Mouse (Mus musculus): ENCODE measurements around the gene Cenpq.

The Cenpq gene

DNA sequence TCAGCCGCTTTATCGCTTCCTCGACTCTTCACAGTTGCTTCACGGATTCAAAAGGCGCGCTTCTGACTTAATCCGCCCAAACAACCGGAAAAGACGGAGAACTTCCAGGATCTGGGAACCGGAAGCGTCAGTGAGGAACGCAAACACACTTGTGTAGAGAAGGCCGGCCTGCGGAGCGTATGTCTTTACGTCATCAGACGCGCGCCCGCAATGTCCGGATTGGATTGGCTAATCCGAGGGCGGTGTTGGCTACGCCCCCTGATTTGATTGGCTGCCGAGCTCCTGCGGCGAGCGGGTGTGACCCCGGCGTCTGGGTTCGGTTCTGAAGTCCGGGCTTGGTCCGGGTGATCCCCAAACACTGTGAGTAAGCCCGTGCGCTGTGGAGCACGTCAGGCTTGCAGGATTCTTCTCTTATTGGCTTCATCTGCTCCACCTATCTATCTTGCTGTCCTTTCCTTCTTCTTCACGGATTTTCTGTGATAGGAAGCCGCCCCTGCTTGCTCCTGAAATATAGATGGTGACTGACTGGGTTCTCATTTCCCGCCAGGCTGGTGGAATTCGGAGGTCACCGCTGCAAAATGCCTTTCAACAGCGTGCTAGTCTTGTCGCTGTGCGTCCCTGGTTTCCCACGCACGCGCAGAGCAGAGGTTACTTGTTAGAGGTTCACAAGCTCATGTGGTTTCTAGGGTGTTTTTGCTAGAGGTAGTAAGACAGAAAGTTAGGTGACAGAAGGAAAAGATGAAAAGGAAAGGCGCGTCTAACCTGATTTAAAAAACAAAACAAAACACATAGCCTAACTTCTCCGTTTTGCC, at the start of gene Cenpq, which contains the start of gene Mut:
Gene Cenpq, minus strand, starts transcription at position 628 of the 812 bp plus-strand sequence.
Gene Mut, plus strand, starts transcription at position 266 of the 812 bp plus-strand sequence.
- peak; percentile 95 for DNase-seq (ENCODE audit: low spot score)

DNA sequence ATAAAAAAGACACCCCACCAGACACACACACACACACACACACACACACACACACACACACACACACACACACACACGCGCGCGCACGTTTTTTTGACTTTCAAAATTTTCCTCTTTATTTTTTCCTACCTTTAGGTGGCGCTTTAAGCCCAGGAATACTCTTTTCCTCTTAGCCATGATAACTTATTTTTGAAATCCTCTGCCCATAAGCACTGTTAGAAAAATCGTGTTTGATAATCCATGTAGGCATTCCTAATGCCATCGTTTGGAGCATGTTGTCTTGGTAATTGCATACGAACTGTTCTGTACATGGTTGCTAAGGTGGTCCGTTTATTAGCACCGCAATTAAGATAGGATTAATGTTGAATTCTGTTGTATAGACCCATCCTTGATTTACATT, 43.1 kb upstream of the Cenpq start:
- no peak for DNase-seq (ENCODE audit: low spot score)

DNA sequence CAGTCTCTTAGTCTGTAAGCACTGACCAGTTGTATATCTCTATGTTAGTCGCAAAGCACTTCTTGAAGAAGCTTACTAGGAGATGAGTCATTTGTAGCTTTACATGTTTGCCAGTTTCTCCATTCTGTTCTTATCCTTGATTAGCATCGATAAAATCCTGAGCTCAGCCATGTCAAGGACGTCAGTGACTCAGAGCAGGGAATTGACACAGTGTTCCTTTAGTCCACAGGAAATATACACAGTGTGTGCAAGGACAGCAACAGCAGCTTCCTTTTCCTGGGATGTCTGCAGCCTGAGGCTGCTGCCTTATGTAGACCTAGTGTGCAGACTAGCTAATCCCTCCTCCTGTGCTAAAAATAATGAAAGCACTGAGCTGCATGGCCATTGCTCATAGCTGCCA, 13.7 kb upstream of the Cenpq start:
- DNase-seq (ENCODE audit: low spot score): no peak

DNA sequence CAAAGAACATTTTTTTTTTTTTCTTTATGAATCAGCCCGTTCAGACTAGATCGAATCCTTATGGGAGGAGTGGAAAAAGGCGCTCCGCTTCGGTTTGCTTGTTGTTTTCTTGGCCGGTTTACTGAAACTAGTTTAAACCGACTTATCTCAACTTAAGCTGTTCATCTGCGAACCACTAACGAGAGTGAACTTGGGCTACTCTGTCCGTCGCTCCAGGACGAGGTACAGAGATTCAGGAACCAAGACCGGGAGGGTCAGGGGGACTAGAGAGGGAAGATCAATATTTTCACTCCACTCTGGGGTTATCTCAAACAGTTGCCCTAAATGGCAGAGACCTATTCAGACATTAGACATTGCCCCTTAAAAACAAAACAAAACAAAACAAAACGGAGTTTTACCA, 862 bp downstream of the Cenpq start:
- no peak for DNase-seq (ENCODE audit: low spot score)

DNA sequence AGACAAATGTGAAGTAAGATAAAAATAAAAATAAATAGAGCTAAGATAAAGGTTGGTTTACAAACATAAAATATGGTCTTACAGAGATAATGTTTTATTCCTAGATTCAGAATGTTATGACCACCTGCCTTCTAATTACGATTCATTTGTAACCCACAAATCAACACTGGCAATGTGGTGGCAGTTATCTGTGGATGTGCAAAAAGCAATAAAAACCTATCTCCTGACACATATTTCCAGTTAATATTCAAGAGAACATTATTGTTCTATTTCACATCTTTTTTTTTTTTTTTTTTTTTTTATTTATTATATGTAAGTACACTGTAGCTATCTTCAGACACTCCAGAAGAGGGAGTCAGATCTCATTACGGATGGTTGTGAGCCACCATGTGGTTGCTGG, 19.3 kb downstream of the Cenpq start:
- no peak for DNase-seq (ENCODE audit: low spot score)

DNA sequence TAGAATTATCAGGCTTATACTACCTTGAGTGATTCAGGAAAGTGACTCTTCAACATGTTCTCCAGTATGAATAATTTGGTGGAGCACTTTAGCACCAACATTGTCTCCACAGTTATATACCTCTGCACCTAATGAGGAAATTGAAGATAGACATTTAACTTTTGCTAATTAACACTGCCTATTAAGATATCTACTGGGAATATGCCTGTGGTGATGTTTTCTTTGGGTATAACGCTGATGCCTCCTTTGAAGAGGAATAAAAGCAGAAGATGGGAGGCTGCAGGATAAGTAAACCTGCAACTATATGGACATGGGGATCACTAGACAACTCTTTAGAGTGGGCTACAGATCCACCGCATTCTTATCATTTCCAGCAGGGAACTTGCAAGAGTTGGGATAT, 20.6 kb downstream of the Cenpq start, which contains the start of gene Glyatl3:
Gene Glyatl3, minus strand, starts transcription at position 101 of the 400 bp plus-strand sequence.
- DNase-seq (ENCODE audit: low spot score): no peak

DNA sequence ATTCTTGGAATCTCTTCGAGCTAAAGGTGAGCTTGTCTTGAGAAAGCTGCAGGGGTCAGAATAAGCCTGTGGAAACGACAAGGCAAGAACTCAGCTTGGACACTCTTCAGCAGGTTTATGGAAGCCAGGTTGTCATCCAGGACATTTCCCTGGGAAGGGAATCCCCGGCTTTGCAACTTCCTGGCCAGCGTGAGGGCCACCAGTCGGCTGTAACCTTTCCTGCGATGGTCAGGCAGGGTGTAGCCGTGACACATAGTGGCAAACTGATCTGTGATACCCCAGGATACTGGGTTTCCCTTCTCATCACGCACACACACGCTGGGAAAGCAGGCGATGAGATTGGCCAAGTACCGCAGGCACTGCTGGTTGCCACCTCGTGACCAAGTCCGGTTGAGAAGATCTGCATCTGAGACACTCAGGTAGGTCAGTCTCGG, 30.1 kb downstream of the Cenpq start:
- DNase-seq (ENCODE audit: low spot score): no peak

DNA sequence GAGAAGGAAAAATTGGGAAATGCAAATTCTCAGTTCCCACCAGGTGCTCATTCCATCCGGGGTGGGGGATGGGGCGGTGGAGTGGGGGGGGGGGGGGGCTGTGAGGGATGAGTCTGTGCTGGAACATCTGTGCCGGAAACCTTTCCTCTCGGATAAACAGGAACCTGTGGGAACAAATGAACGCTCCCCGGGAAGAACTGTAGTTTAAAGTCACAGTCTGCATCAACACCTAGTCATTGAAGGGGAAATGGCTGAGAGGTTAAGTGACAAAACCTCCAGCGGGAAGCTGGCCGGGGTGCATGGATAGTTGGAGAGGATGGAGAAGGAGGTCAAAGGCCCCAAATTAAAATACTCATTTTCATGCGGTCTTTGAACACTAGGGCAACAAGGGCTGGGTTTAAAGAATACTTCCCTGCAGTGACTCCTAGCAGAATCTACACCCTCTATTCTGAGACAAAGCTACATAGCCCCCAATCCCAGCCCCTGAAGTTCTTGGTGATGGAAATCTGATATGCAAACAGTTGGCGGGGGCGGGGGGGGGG, 30.7 kb downstream of the Cenpq start:
- no peak for DNase-seq (ENCODE audit: low spot score)

DNA sequence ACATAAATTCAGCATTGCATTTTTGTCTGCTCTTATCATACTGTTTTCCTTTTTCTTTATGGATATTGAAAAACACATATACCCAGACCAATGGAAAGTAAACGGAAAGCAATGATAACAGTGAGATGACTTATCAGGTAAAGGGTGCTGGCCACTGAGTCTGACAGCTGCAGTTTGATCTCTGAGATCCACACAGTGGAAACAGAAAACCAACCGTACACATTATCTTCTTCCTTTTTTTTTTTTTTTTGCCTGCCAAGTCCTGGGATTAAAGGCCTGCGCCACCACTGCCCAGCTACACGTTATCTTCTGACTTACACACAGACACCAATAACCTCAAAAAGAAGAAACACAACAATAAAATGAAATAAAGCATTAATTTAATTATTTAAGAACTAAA, 31.5 kb downstream of the Cenpq start:
- no peak for DNase-seq (ENCODE audit: low spot score)

DNA sequence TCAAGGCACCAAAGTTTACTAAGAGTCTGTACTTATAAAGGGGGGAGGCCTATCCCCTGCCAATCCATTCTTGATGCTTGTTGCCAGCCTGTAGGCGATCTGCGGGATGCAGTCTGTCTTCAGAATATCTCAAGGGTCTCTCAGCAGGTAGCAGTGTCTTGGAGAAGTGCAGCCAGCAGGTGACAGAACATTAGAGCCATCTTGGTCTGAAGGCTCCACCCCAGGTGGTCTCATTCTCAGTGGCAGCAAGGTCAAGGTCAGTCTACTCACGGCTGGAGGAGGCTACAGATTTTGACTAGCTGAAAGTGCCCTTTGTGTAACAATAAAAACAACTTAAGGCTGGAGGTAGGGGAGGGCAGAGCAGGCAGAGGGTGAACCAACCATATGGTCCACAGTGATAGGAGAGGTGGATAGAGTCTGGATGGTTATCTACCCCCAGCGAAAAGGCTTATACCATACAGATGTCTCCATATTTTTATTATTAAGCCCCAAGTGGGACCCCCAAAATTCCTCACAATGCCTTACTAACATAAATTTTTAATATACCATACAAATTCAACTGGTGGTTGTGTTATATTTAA, 35.0 kb downstream of the Cenpq start:
- DNase-seq (ENCODE audit: low spot score): no peak

DNA sequence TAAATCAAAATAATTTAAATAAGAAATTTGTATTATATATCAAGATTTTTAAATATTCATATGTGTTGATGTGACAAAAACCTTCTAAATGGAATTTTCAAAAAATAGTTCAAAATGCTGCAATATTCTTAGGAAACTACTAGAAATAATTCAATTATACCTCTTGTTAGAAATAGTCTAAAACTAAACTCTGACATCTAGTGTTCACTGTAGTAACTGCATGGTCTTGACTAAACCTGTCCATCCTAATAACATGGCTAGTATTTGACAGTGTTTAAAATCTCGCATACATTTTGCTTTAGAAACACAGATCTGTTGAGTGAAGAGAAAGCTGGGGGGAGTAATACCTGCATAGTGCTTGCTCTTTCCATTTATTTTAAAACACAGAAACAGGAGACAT, 38.0 kb downstream of the Cenpq start:
- no peak for DNase-seq (ENCODE audit: low spot score)

DNA sequence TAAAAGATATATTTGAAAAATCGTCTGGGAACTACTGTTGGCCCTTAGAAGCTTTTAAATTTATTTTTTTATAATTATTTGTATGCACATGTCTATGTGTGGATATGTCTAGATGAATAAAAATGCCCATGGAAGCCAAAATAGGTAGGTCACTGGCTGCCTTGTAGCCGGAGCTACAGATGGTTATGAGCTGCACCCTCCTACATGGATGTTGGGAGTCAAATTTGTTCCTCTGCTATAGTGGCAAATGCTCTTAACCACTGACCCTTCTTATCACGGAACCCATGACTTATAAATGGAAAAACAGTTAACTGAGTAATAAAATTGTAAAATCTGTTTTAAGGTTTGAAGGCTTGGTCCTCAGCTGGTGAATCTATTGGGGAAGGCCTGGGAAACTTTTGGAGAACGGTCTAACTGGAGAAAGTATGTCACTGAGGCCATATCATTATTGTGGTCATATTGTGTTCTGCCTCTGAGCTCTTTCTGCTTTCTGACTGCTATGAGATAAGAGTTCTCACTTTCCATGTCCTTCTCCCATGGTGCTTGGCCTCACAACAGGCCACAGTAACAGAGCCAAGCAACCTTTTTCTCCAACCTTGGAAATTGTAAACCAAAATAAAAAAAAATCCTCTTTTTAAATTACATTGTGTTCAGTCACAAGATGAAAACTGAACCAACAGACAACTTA, 46.9 kb downstream of the Cenpq start:
- DNase-seq (ENCODE audit: low spot score): no peak

DNA sequence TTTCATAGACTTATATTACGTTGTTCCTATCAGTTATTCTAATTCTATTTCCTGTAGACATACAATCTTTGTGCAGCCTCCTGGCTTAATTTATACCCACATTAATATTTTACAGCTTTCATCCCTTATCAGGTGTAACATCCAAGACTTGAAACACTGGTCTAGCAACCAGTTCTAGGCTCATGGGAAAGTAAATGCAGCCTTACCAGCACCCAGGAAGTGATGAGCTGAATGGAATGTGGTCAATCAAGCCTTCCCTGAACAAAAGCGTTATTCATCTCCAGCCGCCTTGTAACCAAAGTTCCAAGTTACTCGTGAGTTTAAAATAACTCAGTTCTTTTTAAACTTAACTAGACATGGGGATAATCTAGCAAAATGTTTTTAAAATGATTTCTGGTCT, 49.7 kb downstream of the Cenpq start:
- DNase-seq (ENCODE audit: low spot score): no peak

DNA sequence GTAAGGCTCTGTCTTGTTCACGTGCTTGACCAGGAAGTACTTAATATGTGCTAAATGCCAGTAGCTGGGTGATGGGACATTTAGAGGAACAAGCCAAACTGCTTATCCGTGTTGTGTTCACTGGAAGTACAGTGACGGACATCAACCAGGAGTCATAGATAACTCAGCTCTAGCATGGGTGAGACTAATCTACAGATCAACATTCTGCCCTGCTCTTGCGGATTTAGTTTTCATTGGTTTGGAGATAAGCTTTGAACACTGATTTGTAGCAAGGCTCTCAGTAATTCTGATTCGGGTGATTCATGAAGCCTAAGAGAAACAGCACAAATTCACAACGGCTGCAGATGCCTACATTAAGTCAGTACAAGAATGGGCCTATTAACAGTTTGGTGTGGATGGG, 52.7 kb downstream of the Cenpq start:
- no peak for DNase-seq (ENCODE audit: low spot score)

DNA sequence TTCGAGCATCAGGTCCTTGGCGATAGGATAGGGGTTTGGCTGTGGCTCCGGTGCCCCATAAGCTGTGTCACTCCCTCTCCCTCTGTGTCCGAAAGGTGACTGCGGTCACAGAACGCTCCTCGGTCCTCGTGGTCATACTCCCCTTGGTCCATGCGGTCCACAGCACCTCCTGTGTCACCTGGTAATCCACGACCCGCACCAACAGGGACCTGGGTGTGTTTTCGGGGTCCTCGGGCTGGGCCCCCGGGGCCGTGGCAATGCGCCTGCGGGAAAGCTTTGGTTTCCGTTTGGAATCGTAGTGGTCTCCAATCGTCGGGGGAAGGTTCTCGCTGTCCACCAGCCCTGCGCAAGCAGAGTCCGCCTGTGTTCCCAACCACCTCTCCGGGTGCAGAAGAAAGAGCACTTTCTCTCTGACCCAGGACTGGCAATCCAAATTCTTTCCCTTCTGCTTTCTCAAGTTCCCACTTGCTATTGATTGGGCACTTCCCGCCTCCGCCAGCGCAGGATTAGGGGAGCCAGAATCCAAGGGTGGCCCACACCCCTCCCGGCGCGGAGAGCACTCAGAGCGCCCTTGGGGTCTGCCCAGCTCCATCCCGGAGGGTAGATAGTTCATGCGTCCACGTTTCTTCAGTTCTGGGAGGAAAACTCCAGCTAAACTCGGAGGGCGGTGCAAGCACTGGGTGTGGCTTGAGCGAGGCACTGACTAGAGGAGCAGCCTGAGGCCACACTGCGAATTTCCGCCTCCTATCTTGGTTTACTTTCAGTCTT, 54.7 kb downstream of the Cenpq start, which contains the start of gene 9130008F23Rik:
Gene 9130008F23Rik, minus strand, starts transcription at position 636 of the 768 bp plus-strand sequence.
- DNase-seq (ENCODE audit: low spot score): no peak

DNA sequence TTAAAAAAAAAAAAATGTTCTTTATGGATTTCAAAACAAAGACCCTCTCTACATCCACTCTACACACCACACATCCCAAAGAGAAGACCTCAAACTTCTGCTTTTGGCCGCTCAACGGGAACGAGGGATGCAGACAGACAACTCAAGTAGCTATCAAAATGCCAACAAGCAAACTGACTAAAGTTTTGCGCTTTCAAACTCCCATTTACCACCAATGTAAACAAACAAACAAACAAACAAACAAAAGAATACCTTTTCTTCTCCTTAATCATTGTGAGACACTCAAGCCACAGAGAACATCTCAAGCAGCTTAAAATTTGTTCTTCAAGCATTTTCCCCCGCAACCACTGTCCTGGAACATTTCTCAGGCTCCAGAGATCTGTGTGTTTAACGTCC, 55.3 kb downstream of the Cenpq start:
- DNase-seq (ENCODE audit: low spot score): no peak

DNA sequence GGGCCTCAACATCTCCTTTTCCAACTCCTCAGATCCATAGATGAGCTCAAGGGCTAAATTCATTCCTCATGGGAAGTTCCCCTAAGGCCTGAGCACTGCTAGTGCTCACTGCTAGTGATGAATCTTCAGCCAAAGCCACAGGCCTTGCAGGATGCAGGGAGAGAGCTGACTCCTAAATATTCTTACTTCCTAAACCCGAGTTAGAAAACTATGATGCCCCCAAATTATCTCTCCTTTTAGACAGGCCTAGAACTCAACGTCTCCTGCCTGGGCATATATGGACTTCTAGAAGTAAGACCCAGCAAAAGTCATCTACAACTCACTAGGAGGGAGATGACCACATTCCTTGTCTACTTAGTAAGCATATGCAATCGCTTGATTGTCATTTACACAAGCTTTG, 57.1 kb downstream of the Cenpq start:
- DNase-seq (ENCODE audit: low spot score): no peak

DNA sequence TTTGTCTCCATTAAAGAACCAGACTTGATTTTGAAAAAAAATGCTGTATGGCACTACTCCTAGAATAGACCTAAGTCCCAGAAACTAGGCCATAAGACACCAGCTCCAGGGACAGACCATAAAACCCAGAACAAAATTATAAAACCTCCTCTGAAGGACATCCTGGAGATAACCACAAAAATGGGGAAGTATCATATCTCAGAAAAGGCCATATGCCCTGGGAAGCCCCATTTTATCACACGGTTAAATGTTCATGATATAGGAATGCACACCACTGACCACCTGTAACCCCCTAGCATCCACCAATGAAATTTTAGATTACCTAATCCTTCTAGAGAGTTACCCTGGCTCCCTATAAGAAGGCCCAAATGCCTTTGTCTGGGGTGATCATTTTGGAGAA, 59.3 kb downstream of the Cenpq start:
- DNase-seq (ENCODE audit: low spot score): no peak

DNA sequence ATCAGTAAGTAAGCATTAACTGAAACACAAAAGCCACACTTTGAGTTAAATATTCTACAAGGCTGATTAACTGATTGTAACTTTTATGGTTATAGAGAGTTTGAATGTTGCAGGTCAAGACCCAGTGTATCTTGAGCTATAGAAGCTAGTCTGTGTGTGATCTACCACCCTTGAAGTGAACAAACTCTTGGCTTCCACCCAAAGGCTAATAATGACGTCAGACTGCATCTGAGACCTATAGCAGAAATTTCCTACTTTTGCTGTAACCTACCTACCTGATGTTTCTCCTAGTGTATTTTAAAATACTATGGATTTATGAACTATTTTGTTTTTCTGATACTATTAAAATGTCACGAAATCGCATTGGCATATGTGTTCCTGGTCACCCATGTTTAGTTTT, 60.1 kb downstream of the Cenpq start:
- DNase-seq (ENCODE audit: low spot score): no peak

DNA sequence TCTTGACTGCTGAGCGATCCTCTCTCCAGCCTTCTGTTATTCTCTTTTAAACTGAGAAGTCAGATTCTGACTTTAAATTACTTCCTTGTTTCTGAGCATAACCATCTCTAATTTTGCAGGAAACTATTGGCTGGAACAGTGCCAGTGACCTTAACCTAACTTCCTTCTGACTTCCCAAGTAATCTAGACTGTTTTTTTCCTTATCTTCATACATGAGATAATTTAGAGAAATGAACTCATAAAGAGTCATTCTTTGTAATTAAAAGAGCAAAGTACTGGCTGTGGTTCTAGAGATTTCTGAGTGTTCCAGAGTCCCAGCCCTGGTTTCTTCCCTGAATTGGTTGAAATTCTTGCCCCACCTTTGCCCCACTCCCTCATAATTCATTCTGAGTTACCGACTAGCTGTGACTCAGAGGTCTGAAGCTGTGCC, 61.2 kb downstream of the Cenpq start:
- DNase-seq (ENCODE audit: low spot score): no peak
